Mouse (Mus musculus) c-Kit-positive CD71-positive TER-119-positive erythroid progenitor cells, embryonic 14.5 days (primary cell): ENCODE data around the gene Edem1.
A peak's percentile ranks its signal among the peaks of the same experiment; 100 is the strongest.

Experiments
- DNase-seq: peaks from one replicate; pipeline ENCODE4 v3.0.0-alpha.2; 2013; ENCODE audit warnings: low spot score

Gene Edem1

GRCm38 (mm10) chr6:108828234-108828868 lies at the start of gene Edem1:
TSS of gene Edem1 (plus strand) at chr6:108828641.
- peak; percentile 94 for DNase-seq

- DNase-seq = no peak
Observed at GRCm38 (mm10) chr6:108781865-108782264, 46.6 kb upstream of the Edem1 start.

GRCm38 (mm10) chr6:108782526-108783183 lies 45.8 kb upstream of the Edem1 start, which contains the start of gene Arl8b:
TSS of gene Arl8b (plus strand) at chr6:108783099.
- peak; percentile 93 for DNase-seq

- peak; percentile 48 for DNase-seq
Observed at GRCm38 (mm10) chr6:108783184-108783881, 45.1 kb upstream of the Edem1 start.

- DNase-seq = peak; percentile 18
Observed at GRCm38 (mm10) chr6:108784056-108784455, 44.4 kb upstream of the Edem1 start.

GRCm38 (mm10) chr6:108784796-108785195 lies 43.6 kb upstream of the Edem1 start:
- DNase-seq = peak; percentile 28

GRCm38 (mm10) chr6:108785551-108785950 lies 42.9 kb upstream of the Edem1 start:
- no peak for DNase-seq

GRCm38 (mm10) chr6:108791498-108791897 lies 36.9 kb upstream of the Edem1 start:
- DNase-seq = no peak

GRCm38 (mm10) chr6:108795912-108796311 lies 32.5 kb upstream of the Edem1 start:
- DNase-seq = no peak

GRCm38 (mm10) chr6:108796706-108797105 lies 31.7 kb upstream of the Edem1 start:
- no peak for DNase-seq

GRCm38 (mm10) chr6:108805194-108805593 lies 23.2 kb upstream of the Edem1 start:
- DNase-seq = no peak

GRCm38 (mm10) chr6:108805871-108806270 lies 22.6 kb upstream of the Edem1 start:
- no peak for DNase-seq

GRCm38 (mm10) chr6:108807446-108807845 lies 21.0 kb upstream of the Edem1 start:
- DNase-seq = no peak

GRCm38 (mm10) chr6:108808786-108809185 lies 19.7 kb upstream of the Edem1 start:
- no peak for DNase-seq

GRCm38 (mm10) chr6:108810237-108810636 lies 18.2 kb upstream of the Edem1 start:
- DNase-seq = no peak

- DNase-seq = no peak
Observed at GRCm38 (mm10) chr6:108812134-108812533, 16.3 kb upstream of the Edem1 start.

- DNase-seq = no peak
Observed at GRCm38 (mm10) chr6:108817510-108817909, 10.9 kb upstream of the Edem1 start.

- no peak for DNase-seq
Observed at GRCm38 (mm10) chr6:108824816-108825545, 3.5 kb upstream of the Edem1 start.

GRCm38 (mm10) chr6:108826070-108826469 lies 2.4 kb upstream of the Edem1 start:
- DNase-seq = no peak

GRCm38 (mm10) chr6:108827336-108827920 lies 1.0 kb upstream of the Edem1 start:
- no peak for DNase-seq

- DNase-seq = no peak
Observed at GRCm38 (mm10) chr6:108828872-108829271, 431 bp downstream of the Edem1 start.
